9 mouse cellular contexts compared by ENCODE assay signal in the genomic region with DNA sequence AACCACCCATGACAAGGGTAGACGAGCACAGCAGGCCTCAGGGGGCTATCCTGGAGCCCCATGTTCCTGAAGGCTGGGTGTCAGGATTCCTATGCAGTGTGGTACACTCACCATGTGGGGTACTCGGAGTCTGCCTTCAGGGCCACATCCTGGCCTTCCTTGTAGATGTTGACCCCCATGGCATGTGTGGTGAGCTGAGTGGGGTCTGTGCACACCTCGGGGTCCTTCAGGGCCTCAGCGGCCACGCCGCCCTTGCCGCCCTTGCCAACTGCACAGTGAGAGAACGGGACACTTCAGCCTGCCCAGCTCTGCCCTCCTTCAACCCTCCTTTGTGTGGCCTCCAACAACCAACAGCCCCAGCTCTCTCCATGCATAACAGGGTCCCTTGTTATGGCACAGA. TPM values are rescaled to one million over a fixed set of nuclear protein-coding genes. Genes with fewer than 3 reads are reported as not detected.
DNase-seq lines count a peak whose midpoint lies in the region; ATAC-seq and TF ChIP-seq lines count a peak whose summit lies in the region.
"Had no signal": no experiment of that assay in that cellular context is flagged by ENCODE, and none has a peak within 500 bp of the region (broad histone marks: within the 10 kb centered on the region; RNA-seq: fewer than 3 reads in every experiment).

No protein-coding gene starts in this region.

- H3K27me3 ChIP-seq in lung, embryonic 14.5 days (ENCODE audit: insufficient read depth, low read length) = peaks cover under 1% of the 10 kb centered on the region; the same call in 1 of the 2 replicates
- no peaks in the 10 kb centered on the region; the same call in 1 of the 2 replicates for H3K27me3 ChIP-seq in forebrain, embryonic 12.5 days
- no peaks in the 10 kb centered on the region for H3K27me3 ChIP-seq in limb, embryonic 14.5 days (ENCODE audit: control insufficient read depth, insufficient read depth, low read length)
- no peaks in the 10 kb centered on the region for H3K27me3 ChIP-seq in stomach, embryonic 14.5 days (ENCODE audit: control insufficient read depth, insufficient read depth, low read length)

- no peak overlapping the region for H3K27ac ChIP-seq in lung, embryonic 14.5 days (ENCODE audit: low read depth)
- no peak overlapping the region for H3K27ac ChIP-seq in forebrain, embryonic 12.5 days
- no peak overlapping the region for H3K27ac ChIP-seq in limb, embryonic 14.5 days (replicated peaks; ENCODE audit: low read depth, low read length)
- no peak overlapping the region for H3K27ac ChIP-seq in stomach, embryonic 14.5 days (ENCODE audit: low read length)

- H3K9me3 ChIP-seq in lung, embryonic 14.5 days (ENCODE audit: low read depth, low read length) = no peaks in the 10 kb centered on the region
- H3K9me3 ChIP-seq in forebrain, embryonic 12.5 days = no peaks in the 10 kb centered on the region; the same call in 1 of the 2 replicates
- 0 out of 2 replicates have a peak, but pooled peaks cover 3% of the 10 kb centered on the region for H3K9me3 ChIP-seq in limb, embryonic 14.5 days (ENCODE audit: control insufficient read depth, low read length)
- H3K9me3 ChIP-seq in stomach, embryonic 14.5 days (ENCODE audit: control insufficient read depth, low read depth, low read length) = peaks cover 3% of the 10 kb centered on the region; the same call in 1 of the 2 replicates

- peaks cover 15% of the 10 kb centered on the region for H3K4me1 ChIP-seq in lung, embryonic 14.5 days (ENCODE audit: insufficient read depth)
- peaks cover 19% of the 10 kb centered on the region for H3K4me1 ChIP-seq in forebrain, embryonic 12.5 days
- peaks cover 12% of the 10 kb centered on the region for H3K4me1 ChIP-seq in limb, embryonic 14.5 days (ENCODE audit: control insufficient read depth, insufficient read depth, low read length)
- H3K4me1 ChIP-seq in stomach, embryonic 14.5 days (ENCODE audit: control insufficient read depth, insufficient read depth, low read length) = peaks cover 6% of the 10 kb centered on the region

- H3K36me3 ChIP-seq in lung, embryonic 14.5 days (ENCODE audit: insufficient read depth) = peaks cover 36% of the 10 kb centered on the region
- H3K36me3 ChIP-seq in forebrain, embryonic 12.5 days (replicated peaks) = peaks cover 46% of the 10 kb centered on the region
- peaks cover 54% of the 10 kb centered on the region for H3K36me3 ChIP-seq in limb, embryonic 14.5 days (ENCODE audit: control insufficient read depth, insufficient read depth, low read length)
- peaks cover 24% of the 10 kb centered on the region; the same call in 1 of the 2 replicates for H3K36me3 ChIP-seq in stomach, embryonic 14.5 days (ENCODE audit: control insufficient read depth, insufficient read depth, low read length)

- peak overlapping the region; percentile 88 for H3K4me2 ChIP-seq in lung, embryonic 14.5 days
- H3K4me2 ChIP-seq in forebrain, embryonic 12.5 days = peak overlapping the region; percentile 69
- peak overlapping the region; percentile 81 for H3K4me2 ChIP-seq in limb, embryonic 14.5 days (replicated peaks; ENCODE audit: low read depth, low read length, severe bottlenecking)
- H3K4me2 ChIP-seq in stomach, embryonic 14.5 days (replicated peaks; ENCODE audit: low read depth, low read length) = peak overlapping the region; percentile 60

- H3K4me3 ChIP-seq in lung, embryonic 14.5 days (ENCODE audit: low read depth, low read length) = peak overlapping the region; percentile 64
- H3K4me3 ChIP-seq in forebrain, embryonic 12.5 days (replicated peaks) = peak overlapping the region; percentile 67
- peak overlapping the region; percentile 72 for H3K4me3 ChIP-seq in limb, embryonic 14.5 days (replicated peaks; ENCODE audit: low read length)
- no peak overlapping the region; the same call in 1 of the 2 replicates for H3K4me3 ChIP-seq in stomach, embryonic 14.5 days (ENCODE audit: low read depth, low read length)

- H3K9ac ChIP-seq in lung, embryonic 14.5 days = peak overlapping the region; percentile 73
- no peak overlapping the region for H3K9ac ChIP-seq in forebrain, embryonic 12.5 days
- H3K9ac ChIP-seq in limb, embryonic 14.5 days (ENCODE audit: low read depth, low read length, severe bottlenecking) = peak overlapping the region; percentile 83; the same call in 1 of the 2 replicates
- no peak overlapping the region for H3K9ac ChIP-seq in stomach, embryonic 14.5 days (replicated peaks; ENCODE audit: low read depth, low read length)

- WGBS in lung, embryonic 14.5 days = 90% methylated on average over 8 of the region's 8 CpGs
- 94% methylated on average over 8 of the region's 8 CpGs for WGBS in forebrain, embryonic 12.5 days
- 90% methylated on average over 8 of the region's 8 CpGs for WGBS in limb, embryonic 14.5 days
- WGBS in stomach, embryonic 14.5 days = 94% methylated on average over 8 of the region's 8 CpGs

- intact Hi-C loops in left cerebral cortex, postnatal 25 days (cut with DNase I) = no loop called here

- TF ChIP-seq POLR2A in limb, embryonic 14.5 days (IDR thresholded peaks at IDR 0.05; ENCODE audit: borderline replicate concordance, extremely low read depth, insufficient read depth, insufficient read length) = no peak

- no peak for DNase-seq in lung, embryonic 14.5 days
- no peak for DNase-seq in lung, adult 18-20 months
- no peak for DNase-seq in limb, embryonic 14.5 days (ENCODE audit: low spot score)
- DNase-seq in left cerebral cortex, postnatal 25 days (ENCODE audit: low spot score in 2 of 2) = no peak
- no peak for DNase-seq in lung, postnatal 36 days
- DNase-seq in frontal cortex, adult 2 months (ENCODE audit: extremely low spot score in 1 of 2, low spot score in 1 of 2) = no peak
- DNase-seq: right cerebral cortex, postnatal 14 days had no signal

- no peak for TF ChIP-seq CTCF in lung, embryonic 14.5 days (IDR thresholded peaks at IDR 0.05; ENCODE audit: low read depth)

- no peak for ATAC-seq in lung, embryonic 14.5 days (ENCODE audit: insufficient read depth)
- ATAC-seq in forebrain, embryonic 12.5 days (ENCODE audit: low FRiP score) = peak; percentile 6; the same call in 1 of the 2 replicates
- no peak for ATAC-seq in limb, embryonic 14.5 days (ENCODE audit: low FRiP score, low read depth)
- no peak for ATAC-seq in stomach, embryonic 14.5 days (ENCODE audit: insufficient number of reproducible peaks, insufficient read depth, low FRiP score, low read depth)

RNA-seq across cellular contexts. Expression of gene Mrpl54, which starts 1.2 kb away (rescaled TPM):
- polyA plus RNA-seq in lung, embryonic 14.5 days (2014; fragmentation: Nextera tagmentation; extraction: Ambion mirVana) = 222 and 223 TPM in 2 replicates
- polyA plus RNA-seq in forebrain, embryonic 12.5 days (2016; fragmentation: Nextera tagmentation; extraction: Ambion mirVana) = 136 and 138 TPM in 2 replicates
- polyA plus RNA-seq in limb, embryonic 14.5 days (2012; rRNA removed) = 93.0 and 124 TPM in 2 replicates
- polyA plus RNA-seq in limb, embryonic 14.5 days (2014; fragmentation: Nextera tagmentation; extraction: Ambion mirVana) = 200 and 202 TPM in 2 replicates
- polyA plus RNA-seq in stomach, embryonic 14.5 days (2014; fragmentation: Nextera tagmentation; extraction: Ambion mirVana) = 223 and 246 TPM in 2 replicates
- total RNA-seq in left cerebral cortex, postnatal 25 days (2021) = 10 to 100 TPM; 42.5 to 47.3 TPM
- polyA plus RNA-seq in frontal cortex, adult 2 months (2012; rRNA removed) = 51.7 and 57.4 TPM in 2 replicates

RNA-seq across cellular contexts. Expression of gene Apba3, which starts 1.2 kb away (rescaled TPM):
- polyA plus RNA-seq in lung, embryonic 14.5 days (2014; fragmentation: Nextera tagmentation; extraction: Ambion mirVana) = 50.4 and 50.8 TPM in 2 replicates
- polyA plus RNA-seq in forebrain, embryonic 12.5 days (2016; fragmentation: Nextera tagmentation; extraction: Ambion mirVana) = 31.1 and 33.3 TPM in 2 replicates
- 77.9 and 102 TPM in 2 replicates for polyA plus RNA-seq in limb, embryonic 14.5 days (2012; rRNA removed)
- polyA plus RNA-seq in limb, embryonic 14.5 days (2014; fragmentation: Nextera tagmentation; extraction: Ambion mirVana) = 58.2 and 59.2 TPM in 2 replicates
- polyA plus RNA-seq in stomach, embryonic 14.5 days (2014; fragmentation: Nextera tagmentation; extraction: Ambion mirVana) = 47.0 and 51.1 TPM in 2 replicates
- 10 to 100 TPM; 38.6 to 40.0 TPM for total RNA-seq in left cerebral cortex, postnatal 25 days (2021)
- polyA plus RNA-seq in frontal cortex, adult 2 months (2012; rRNA removed) = 46.9 and 49.1 TPM in 2 replicates

RNA-seq across cellular contexts. Expression of gene Matk, which starts 12.8 kb away (rescaled TPM):
- polyA plus RNA-seq in lung, embryonic 14.5 days (2014; fragmentation: Nextera tagmentation; extraction: Ambion mirVana) = 2.0 and 2.9 TPM in 2 replicates
- polyA plus RNA-seq in forebrain, embryonic 12.5 days (2016; fragmentation: Nextera tagmentation; extraction: Ambion mirVana) = 4.1 and 5.7 TPM in 2 replicates
- 9.9 and 10.6 TPM in 2 replicates for polyA plus RNA-seq in limb, embryonic 14.5 days (2012; rRNA removed)
- polyA plus RNA-seq in limb, embryonic 14.5 days (2014; fragmentation: Nextera tagmentation; extraction: Ambion mirVana) = 5.9 and 6.8 TPM in 2 replicates
- polyA plus RNA-seq in stomach, embryonic 14.5 days (2014; fragmentation: Nextera tagmentation; extraction: Ambion mirVana) = 3.4 and 3.9 TPM in 2 replicates
- total RNA-seq in left cerebral cortex, postnatal 25 days (2021) = 100 to 1,000 TPM; 191 to 194 TPM
- 365 and 385 TPM in 2 replicates for polyA plus RNA-seq in frontal cortex, adult 2 months (2012; rRNA removed)

RNA-seq across cellular contexts. Expression of gene Tjp3, which starts 25.8 kb away (rescaled TPM):
- polyA plus RNA-seq in lung, embryonic 14.5 days (2014; fragmentation: Nextera tagmentation; extraction: Ambion mirVana) = 15.3 and 17.2 TPM in 2 replicates
- 9.7 and 11.4 TPM in 2 replicates for polyA plus RNA-seq in forebrain, embryonic 12.5 days (2016; fragmentation: Nextera tagmentation; extraction: Ambion mirVana)
- polyA plus RNA-seq in limb, embryonic 14.5 days (2012; rRNA removed) = 2.8 and 3.5 TPM in 2 replicates
- polyA plus RNA-seq in limb, embryonic 14.5 days (2014; fragmentation: Nextera tagmentation; extraction: Ambion mirVana) = 5.2 and 6.4 TPM in 2 replicates
- 21.6 and 25.2 TPM in 2 replicates for polyA plus RNA-seq in stomach, embryonic 14.5 days (2014; fragmentation: Nextera tagmentation; extraction: Ambion mirVana)
- total RNA-seq in left cerebral cortex, postnatal 25 days (2021) = under 1 TPM; 0.23 to 0.30 TPM
- 0.34 and 0.46 TPM in 2 replicates for polyA plus RNA-seq in frontal cortex, adult 2 months (2012; rRNA removed)

RNA-seq across cellular contexts. Expression of gene Pip5k1c, which starts 27.2 kb away (rescaled TPM):
- polyA plus RNA-seq in lung, embryonic 14.5 days (2014; fragmentation: Nextera tagmentation; extraction: Ambion mirVana) = 50.8 and 58.6 TPM in 2 replicates
- polyA plus RNA-seq in forebrain, embryonic 12.5 days (2016; fragmentation: Nextera tagmentation; extraction: Ambion mirVana) = 84.1 and 98.7 TPM in 2 replicates
- 70.4 and 93.4 TPM in 2 replicates for polyA plus RNA-seq in limb, embryonic 14.5 days (2012; rRNA removed)
- polyA plus RNA-seq in limb, embryonic 14.5 days (2014; fragmentation: Nextera tagmentation; extraction: Ambion mirVana) = 53.0 and 60.4 TPM in 2 replicates
- polyA plus RNA-seq in stomach, embryonic 14.5 days (2014; fragmentation: Nextera tagmentation; extraction: Ambion mirVana) = 50.1 and 51.4 TPM in 2 replicates
- total RNA-seq in left cerebral cortex, postnatal 25 days (2021) = 100 to 1,000 TPM; 402 to 420 TPM
- 326 and 360 TPM in 2 replicates for polyA plus RNA-seq in frontal cortex, adult 2 months (2012; rRNA removed)

Comparison
In these comparisons a context has a peak if more than half of its experiments do, and no peak if none do; other contexts are left out.
1. H3K9ac ChIP-seq: peak in lung, embryonic 14.5 days (single experiment) and limb, embryonic 14.5 days (single experiment); none in forebrain, embryonic 12.5 days (single experiment) and stomach, embryonic 14.5 days (single experiment).
2. RNA of gene Matk, which starts 12.8 kb away (polyA plus RNA-seq): 365 to 385 TPM in frontal cortex, adult 2 months; 5.9 to 10.6 TPM in limb, embryonic 14.5 days, 4.1 to 5.7 TPM in forebrain, embryonic 12.5 days, 3.4 to 3.9 TPM in stomach, embryonic 14.5 days and 2.0 to 2.9 TPM in lung, embryonic 14.5 days; every median in the first group is over 10 times any median in the second.
3. Peak in every context shown above with its lines, with median percentiles within 50 percentile points of each other: H3K4me2 ChIP-seq.